Mouse (Mus musculus) spleen, postnatal 14 days (tissue): ENCODE measurements at regions not wholly inside any gene's neighbourhood (a gene's known extent, or its start where the extent isn't known, plus 50 kb on each side); places are given as distances from the start of the nearest gene placed in this dataset.
"Not testable (repeated sequence)": the region's sequence is repeated elsewhere in the genome, so short reads cannot be mapped to it uniquely, and the experiment has no call there.

Source experiments
- DNase-seq, 2 experiments: peaks; one replicate each; pipeline ENCODE4 v3.0.0; 2021 to 2022; ENCODE audit warnings: low spot score in 2 of 2

GRCm38 (mm10) chr15:41920270-41920669, 1786.1 kb downstream of the 9330182O14Rik start:
- no peak for DNase-seq

- no peak for DNase-seq
These were observed 1802.5 kb downstream of the 9330182O14Rik start for GRCm38 (mm10) chr15:41936697-41937096.

- no peak for DNase-seq
These were observed 1811.1 kb downstream of the 9330182O14Rik start for GRCm38 (mm10) chr15:41945226-41945625.

DNA sequence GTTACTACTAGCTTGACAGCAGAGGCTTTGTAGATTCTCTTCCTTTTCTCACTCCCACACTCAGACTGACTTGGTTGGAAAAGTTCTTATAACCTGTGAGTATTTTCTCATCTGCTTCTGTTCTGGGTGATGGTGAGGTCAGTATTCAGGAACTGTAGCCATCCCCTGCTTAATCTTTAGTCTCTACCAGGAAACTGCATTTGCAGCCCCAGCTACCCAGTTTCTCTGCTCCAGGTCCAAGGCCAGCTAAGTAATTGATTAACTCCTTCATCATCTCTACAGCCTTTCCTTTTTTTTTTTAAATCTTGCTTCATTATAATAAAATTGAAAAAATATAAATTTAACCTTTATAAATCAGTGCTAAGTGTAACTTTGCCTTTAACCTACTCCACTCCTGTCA, 1813.7 kb downstream of the 9330182O14Rik start:
- no peak for DNase-seq

DNA sequence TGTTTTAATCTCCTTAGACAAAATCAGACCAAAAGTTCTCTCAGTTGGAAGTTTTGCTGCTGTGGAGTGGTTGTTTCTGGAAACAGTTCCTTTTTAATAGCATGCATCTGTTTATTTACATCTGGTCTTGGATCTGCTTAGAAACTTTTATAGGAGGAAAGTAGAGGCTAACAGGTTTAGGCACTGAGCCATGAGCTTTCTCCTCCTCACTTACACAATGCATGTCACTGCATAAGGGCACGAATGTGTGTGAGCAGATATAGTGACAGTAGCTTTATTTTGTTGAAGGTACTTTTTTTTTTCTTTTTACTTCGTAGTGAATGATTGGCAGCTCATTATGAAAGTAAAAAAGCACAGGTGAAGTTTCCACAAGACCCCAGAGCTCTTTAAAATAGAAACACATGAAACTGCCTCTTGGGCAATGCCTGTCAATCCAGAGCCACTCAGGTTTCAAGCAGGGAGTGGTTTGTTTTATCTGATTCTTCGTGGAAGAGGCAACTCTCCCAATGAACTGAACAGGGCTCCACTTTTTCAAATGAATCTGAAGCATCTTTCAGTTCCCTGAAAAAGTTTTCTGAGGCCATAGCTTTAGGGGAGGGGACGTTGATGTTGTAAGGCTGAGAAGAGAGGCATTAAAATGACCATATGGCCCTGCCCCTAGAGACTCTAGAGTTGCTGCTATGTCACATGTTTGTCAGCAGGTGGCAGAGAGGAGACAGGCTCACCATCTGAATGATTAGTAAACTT, 1814.4 kb downstream of the 9330182O14Rik start:
- DNase-seq: no peak

- no peak for DNase-seq
These were observed 1814.9 kb downstream of the 9330182O14Rik start for GRCm38 (mm10) chr15:41949094-41949461.

DNA sequence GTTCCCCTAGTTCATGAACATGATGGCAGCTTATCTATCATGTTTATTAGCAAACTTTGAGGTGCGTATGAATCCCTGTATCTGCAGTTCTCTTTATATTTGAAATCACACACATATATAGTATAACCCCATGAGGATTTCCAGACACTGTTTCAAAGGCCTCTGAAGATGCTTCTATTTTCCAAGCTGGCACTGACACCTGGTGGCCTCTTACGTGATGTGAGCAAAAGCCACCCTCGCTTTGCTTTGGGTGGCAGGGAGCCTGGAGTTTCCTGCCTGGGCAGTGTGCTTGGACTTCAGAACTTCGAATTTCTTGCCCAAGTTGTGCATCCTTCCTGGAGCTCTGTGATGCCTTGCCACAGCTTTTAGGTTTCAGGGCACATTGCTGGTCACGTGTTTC, 1817.1 kb downstream of the 9330182O14Rik start:
- no peak for DNase-seq

DNA sequence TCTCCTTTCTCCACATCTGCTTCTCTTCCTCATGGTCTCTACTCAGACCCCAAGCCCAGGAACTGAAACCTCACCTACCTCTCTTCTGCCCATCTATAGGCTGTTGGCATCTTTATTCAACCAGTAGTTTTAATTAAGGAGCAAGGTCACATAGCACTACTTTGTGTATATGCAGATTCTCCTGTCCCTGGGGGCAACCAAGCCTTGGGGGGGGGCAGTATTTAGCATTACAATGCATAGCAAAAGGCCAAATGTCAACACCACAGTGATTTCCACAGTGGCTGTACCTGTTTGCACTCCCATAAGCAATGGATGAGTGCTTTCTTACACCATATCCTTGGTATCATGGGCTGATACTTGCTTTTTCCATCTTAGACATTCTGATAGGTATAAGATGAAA, 1826.4 kb downstream of the 9330182O14Rik start:
- DNase-seq: no peak

GRCm38 (mm10) chr15:41970877-41971276, 1836.7 kb downstream of the 9330182O14Rik start:
- DNase-seq: no peak

DNA sequence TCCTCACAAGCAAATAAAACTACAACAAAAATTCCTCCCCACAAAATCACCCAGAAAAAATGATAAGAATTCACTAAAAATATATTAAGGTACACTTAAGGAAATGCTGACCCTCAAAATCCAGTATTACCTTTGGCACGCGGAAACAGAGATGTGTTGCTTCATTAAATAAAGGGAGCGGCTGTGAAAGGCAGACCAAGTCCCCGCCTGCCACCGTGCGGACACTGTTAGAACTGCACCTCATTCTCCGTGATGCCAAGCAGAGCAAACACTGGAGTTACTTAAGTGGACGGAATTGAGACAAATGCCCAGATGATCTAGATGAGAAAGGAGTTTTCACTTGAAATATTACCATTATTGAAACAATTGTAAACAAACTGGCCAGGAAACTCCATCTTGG, 1839.1 kb downstream of the 9330182O14Rik start:
- DNase-seq: peak; percentile 43 to 66

DNA sequence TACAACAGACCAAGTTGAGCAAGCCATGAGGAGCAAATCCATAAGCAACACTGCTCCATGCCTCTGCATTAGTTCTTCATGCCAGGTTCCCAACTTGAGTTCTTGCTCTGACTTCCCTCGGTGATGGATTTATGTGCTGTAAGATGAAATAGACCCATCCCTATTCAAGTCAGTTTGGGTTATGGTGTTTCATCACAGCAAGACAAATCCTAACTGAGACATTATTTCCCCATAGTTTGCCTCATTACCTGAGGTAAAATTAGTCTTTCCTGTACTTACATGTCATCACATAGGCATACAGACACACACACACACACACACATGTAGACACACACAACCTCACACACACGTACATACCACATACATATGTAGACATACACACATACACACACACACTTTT, 1843.0 kb downstream of the 9330182O14Rik start:
- no peak for DNase-seq

DNA sequence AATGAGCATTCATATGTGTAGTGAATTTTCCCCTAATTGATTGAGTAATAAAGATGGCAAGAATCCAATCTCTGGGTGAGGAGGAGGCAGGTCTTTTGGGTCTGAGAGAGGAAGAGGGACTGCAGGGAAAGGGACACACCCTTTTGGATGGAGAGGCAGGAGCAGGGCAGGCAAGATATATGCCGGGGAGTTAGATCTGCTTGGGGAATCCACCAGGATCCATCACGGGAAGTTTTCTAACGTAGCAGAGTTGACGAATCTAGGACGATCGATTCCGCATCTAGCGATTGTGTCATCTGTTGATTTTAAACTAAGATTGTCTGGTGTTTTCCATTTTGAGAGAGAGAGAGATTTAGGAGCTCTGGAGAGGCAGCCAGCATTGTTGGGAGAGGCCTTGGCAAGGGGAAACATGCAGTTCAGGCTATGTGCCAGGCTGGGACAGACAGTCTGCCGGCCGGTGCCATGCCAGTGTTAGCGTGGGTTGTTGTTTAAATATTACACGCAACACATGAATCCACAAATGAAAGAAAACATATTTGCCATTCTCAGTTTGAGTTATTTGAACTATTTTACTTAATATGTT, 1843.6 kb downstream of the 9330182O14Rik start:
- DNase-seq: no peak

GRCm38 (mm10) chr15:41983261-41983660, 1849.1 kb downstream of the 9330182O14Rik start:
- no peak for DNase-seq

GRCm38 (mm10) chr15:41984267-41984666, 1850.1 kb downstream of the 9330182O14Rik start:
- no peak for DNase-seq

- DNase-seq: no peak
These were observed 1852.1 kb downstream of the 9330182O14Rik start for GRCm38 (mm10) chr15:41986264-41986663.

DNA sequence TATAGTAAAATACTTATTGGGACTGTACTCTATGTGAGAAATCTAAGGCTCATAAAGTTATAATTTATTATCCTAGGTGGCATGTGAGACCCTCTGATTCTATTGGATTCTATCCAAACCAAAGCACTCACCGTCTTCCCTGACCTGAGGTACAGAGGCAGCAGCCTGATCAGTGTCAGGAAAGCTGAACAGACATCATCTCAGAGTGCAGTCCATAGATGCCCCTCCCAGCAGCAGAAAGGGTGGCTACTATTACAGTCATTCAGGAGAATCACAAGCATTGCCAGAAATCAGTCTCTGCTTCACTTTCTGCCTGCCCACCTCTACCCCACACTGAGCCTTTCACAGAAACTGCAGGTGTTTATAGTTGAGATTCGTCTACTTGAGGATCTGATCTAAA, 1854.9 kb downstream of the 9330182O14Rik start:
- DNase-seq: no peak

DNA sequence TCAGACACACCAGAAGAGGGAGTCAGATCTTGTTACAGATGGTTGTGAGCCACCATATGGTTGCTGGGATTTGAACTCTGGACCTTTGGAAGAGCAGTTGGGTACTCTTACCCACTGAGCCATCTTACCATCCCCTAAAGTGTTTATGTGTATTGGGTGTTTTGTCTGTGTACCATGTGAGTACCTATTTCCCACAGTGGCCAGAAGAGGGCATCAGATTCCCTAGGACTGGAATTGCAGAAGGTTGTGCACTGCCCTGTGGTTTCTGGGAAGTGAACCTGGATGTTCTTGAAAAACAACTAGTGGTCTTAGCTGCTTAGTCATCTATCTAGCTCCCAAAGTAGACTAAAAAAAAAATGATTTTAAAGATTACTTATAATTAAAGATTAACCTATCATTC, 1857.7 kb downstream of the 9330182O14Rik start:
- DNase-seq: no peak

DNA sequence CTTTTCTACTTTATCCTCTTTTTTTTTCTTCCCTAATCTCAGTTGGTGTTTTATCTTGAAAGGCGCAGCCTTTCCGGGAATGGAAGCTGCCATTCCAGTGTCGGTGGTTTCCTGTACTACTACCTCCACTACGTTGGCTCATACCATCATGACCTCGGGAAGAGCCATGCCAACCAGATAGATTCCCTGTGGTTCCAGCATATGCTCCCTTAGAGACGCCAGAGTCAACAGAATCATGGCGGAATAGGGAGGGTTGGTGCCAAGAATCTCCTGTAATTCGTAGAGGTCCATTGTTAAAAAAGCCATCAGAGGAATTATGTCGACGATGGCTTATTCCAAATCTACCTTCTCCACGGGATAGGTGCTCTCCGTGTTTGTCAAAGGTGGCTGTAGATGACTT, 1898.1 kb downstream of the 9330182O14Rik start:
- not testable (repeated sequence) for DNase-seq

DNA sequence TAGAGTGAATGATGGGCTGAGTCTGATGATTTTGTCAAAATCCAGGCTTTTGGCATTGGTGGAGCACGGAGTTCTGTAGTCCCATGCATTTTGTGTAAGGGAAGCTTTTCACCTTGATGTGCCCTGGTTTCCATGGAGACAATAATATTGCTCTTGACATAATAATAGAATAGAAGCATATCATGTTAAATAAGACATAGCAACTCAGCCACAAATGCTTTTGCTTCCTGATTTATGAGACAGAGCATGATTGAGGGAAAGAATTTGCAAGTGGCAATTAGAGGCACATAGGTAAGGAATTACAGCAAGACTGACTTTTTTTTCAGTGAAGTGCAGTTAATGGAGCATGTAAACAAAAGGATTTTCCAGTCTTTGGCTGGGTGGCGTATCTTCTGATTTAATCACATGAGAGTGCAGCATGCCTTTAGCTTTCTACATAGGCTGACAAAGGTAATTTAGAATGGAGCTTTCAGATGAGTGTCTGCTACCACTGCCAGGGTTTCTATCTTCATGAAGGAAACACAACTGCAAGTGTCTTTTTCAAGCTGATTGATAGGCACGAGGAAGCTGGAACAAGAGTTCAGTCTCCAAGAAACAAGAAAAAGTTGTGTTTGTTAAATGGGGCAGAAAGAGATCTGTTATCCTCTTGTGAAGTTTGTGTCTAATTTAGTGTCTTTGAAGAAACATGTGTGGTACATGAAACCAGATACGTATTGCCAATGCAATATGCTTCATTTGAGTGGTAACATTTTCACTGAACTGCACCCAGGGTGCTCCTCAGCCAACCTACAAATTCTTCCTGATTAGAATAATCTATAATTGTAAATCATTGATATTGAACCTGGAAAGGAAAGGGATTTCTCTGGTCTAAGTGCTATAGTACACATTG, 1913.2 kb downstream of the 9330182O14Rik start:
- no peak for DNase-seq

GRCm38 (mm10) chr15:42056772-42057171, 1922.6 kb downstream of the 9330182O14Rik start:
- DNase-seq: no peak

- DNase-seq: no peak
These were observed 1934.2 kb downstream of the 9330182O14Rik start for GRCm38 (mm10) chr15:42068207-42068831.

DNA sequence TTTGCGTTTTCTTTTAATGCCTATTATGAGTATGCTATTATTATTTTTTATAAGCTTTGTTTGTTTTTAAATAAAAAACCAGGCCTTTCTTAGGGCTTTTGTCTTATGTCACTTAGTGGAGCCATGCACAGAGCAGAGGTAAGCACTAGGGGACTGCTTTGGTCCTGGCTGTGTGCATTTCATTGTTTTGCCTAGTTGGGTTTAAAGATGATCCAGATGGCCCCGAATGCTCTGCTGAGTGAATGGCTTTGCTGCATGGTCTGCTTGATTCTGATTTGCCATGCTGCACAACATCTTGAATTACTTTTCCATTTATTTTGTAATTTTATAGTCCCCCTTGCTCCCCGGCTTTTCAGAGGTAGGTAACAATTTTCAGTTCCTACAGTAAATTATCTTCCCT, 1934.9 kb downstream of the 9330182O14Rik start:
- DNase-seq: no peak
